Comparison of ENCODE assay signal across 7 mouse cellular contexts in genomic region chr8:78819973-78820372, GRCm38 (mm10). TPM values are rescaled to one million over a fixed set of nuclear protein-coding genes. Genes with fewer than 3 reads are reported as not detected.
A peak's percentile ranks its signal among the peaks of the same experiment; 100 is the strongest.
DNase-seq lines count a peak whose midpoint lies in the region; ATAC-seq and TF ChIP-seq lines count a peak whose summit lies in the region.
"Not testable (repeated sequence)": the region's sequence is repeated elsewhere in the genome, so short reads cannot be mapped to it uniquely, and the experiment has no call there.

No protein-coding gene starts in this region.

- H3K4me3 ChIP-seq in erythroblast, embryonic 14.5 days (replicated peaks) = peak overlapping the region; percentile 88
- peak overlapping the region; percentile 90 for H3K4me3 ChIP-seq in heart, embryonic 13.5 days
- peak overlapping the region; percentile 85 for H3K4me3 ChIP-seq in intestine, postnatal 0 days (ENCODE audit: low read depth, low read length)
- peak overlapping the region; percentile 84 for H3K4me3 ChIP-seq in liver, embryonic 14.5 days (ENCODE audit: insufficient read depth in 1 of 2, low read depth in 2 of 2, low read length in 2 of 2)
- H3K4me3 ChIP-seq in midbrain, embryonic 12.5 days = peak overlapping the region; percentile 84

- peak; percentile 56 for ATAC-seq in activated CD4-positive, CD25-positive, alpha-beta regulatory T cell, adult 4 months
- ATAC-seq in heart, embryonic 13.5 days (ENCODE audit: extremely low read depth, insufficient number of reproducible peaks, low FRiP score, low TSS enrichment); intestine, postnatal 0 days; liver, embryonic 14.5 days (ENCODE audit: insufficient read depth); midbrain, embryonic 12.5 days (ENCODE audit: low FRiP score, low read depth): not testable (repeated sequence)

- peak overlapping the region; percentile 92 for H3K9ac ChIP-seq in heart, embryonic 13.5 days
- not testable (repeated sequence) for H3K9ac ChIP-seq in intestine, postnatal 0 days (ENCODE audit: low read depth, low read length)
- H3K9ac ChIP-seq in liver, embryonic 14.5 days (replicated peaks) = peak overlapping the region; percentile 83
- H3K9ac ChIP-seq in midbrain, embryonic 12.5 days (replicated peaks) = peak overlapping the region; percentile 88

- H3K9me3 ChIP-seq in erythroblast, embryonic 14.5 days (ENCODE audit: control insufficient read depth, low read length); heart, embryonic 13.5 days; intestine, postnatal 0 days (ENCODE audit: control insufficient read depth); liver, embryonic 14.5 days (ENCODE audit: control insufficient read depth, low read length); midbrain, embryonic 12.5 days: not testable (repeated sequence)

- not testable (repeated sequence) for TF ChIP-seq EP300 in liver, embryonic 14.5 days (IDR thresholded peaks at IDR 0.05; ENCODE audit: low read depth)

- peaks cover 40% of the 10 kb centered on the region for H3K36me3 ChIP-seq in erythroblast, embryonic 14.5 days (ENCODE audit: control insufficient read depth)
- H3K36me3 ChIP-seq in heart, embryonic 13.5 days = peaks cover 35% of the 10 kb centered on the region
- not testable (repeated sequence) for H3K36me3 ChIP-seq in intestine, postnatal 0 days (ENCODE audit: control insufficient read depth, insufficient read depth); liver, embryonic 14.5 days (replicated peaks; ENCODE audit: control insufficient read depth, insufficient read depth, low read depth)
- H3K36me3 ChIP-seq in midbrain, embryonic 12.5 days = peaks cover 15% of the 10 kb centered on the region; the same call in 1 of the 2 replicates

- TF ChIP-seq CTCF in intestine, postnatal 0 days (IDR thresholded peaks at IDR 0.05; ENCODE audit: low read depth); liver, embryonic 14.5 days (IDR thresholded peaks at IDR 0.05; ENCODE audit: low read depth): not testable (repeated sequence)

- WGBS in heart, embryonic 13.5 days = 20% methylated on average over 3 of the region's 3 CpGs
- 16% methylated on average over 3 of the region's 3 CpGs for WGBS in intestine, postnatal 0 days
- 7% methylated on average over 3 of the region's 3 CpGs for WGBS in liver, embryonic 14.5 days (ENCODE audit: insufficient replicate concordance)
- whole genome bisulfite sequencing in midbrain, embryonic 12.5 days = 45% methylated on average over 3 of the region's 3 CpGs

- H3K27me3 ChIP-seq in erythroblast, embryonic 14.5 days (ENCODE audit: control insufficient read depth); heart, embryonic 13.5 days (replicated peaks); intestine, postnatal 0 days (replicated peaks; ENCODE audit: control insufficient read depth, insufficient read depth, low read length); liver, embryonic 14.5 days (ENCODE audit: control insufficient read depth, insufficient read depth, low read length); midbrain, embryonic 12.5 days: not testable (repeated sequence)

- H3K4me2 ChIP-seq in heart, embryonic 13.5 days = peak overlapping the region; percentile 78
- H3K4me2 ChIP-seq in intestine, postnatal 0 days (replicated peaks; ENCODE audit: low read depth) = peak overlapping the region; percentile 62
- H3K4me2 ChIP-seq in liver, embryonic 14.5 days (ENCODE audit: low read depth) = peak overlapping the region; percentile 75
- peak overlapping the region; percentile 61 for H3K4me2 ChIP-seq in midbrain, embryonic 12.5 days (replicated peaks)

- peak in 1 of 3 experiments; percentile 11 for DNase-seq in liver, embryonic 14.5 days (ENCODE audit: low read depth in 3 of 3, low spot score in 3 of 3)
- peak; percentile 9 for DNase-seq in spleen, adult 12 weeks (ENCODE audit: low spot score)

- peak overlapping the region; percentile 97 for H3K27ac ChIP-seq in heart, embryonic 13.5 days (replicated peaks)
- H3K27ac ChIP-seq in intestine, postnatal 0 days (ENCODE audit: low read depth, low read length) = not testable (repeated sequence)
- H3K27ac ChIP-seq in liver, embryonic 14.5 days = peak overlapping the region; percentile 80
- peak overlapping the region; percentile 98 for H3K27ac ChIP-seq in midbrain, embryonic 12.5 days (replicated peaks)

- peaks cover 19% of the 10 kb centered on the region for H3K4me1 ChIP-seq in erythroblast, embryonic 14.5 days (ENCODE audit: control insufficient read depth)
- H3K4me1 ChIP-seq in heart, embryonic 13.5 days = peaks cover 22% of the 10 kb centered on the region
- H3K4me1 ChIP-seq in intestine, postnatal 0 days (replicated peaks; ENCODE audit: control insufficient read depth, insufficient read depth, low read length); liver, embryonic 14.5 days (replicated peaks; ENCODE audit: control insufficient read depth in 2 of 2, insufficient read depth in 2 of 2, low read length in 1 of 2); midbrain, embryonic 12.5 days: not testable (repeated sequence)

RNA-seq across cellular contexts. Expression of gene Lsm6, which starts 1.0 kb away (rescaled TPM):
- 100 to 1,000 TPM; 150 to 172 TPM for polyA plus RNA-seq in activated CD4-positive, CD25-positive, alpha-beta regulatory T cell, adult 4 months (2017; shearing (Covaris generic))
- polyA plus RNA-seq in erythroblast, embryonic 14.5 days (2012) = 0.54 and 0.67 TPM in 2 replicates
- 161 and 200 TPM in 2 replicates for polyA plus RNA-seq in heart, embryonic 13.5 days (2015; fragmentation: Nextera tagmentation; extraction: Ambion mirVana)
- polyA plus RNA-seq in intestine, postnatal 0 days (2015; fragmentation: Nextera tagmentation; extraction: Ambion mirVana) = 93.2 and 100.0 TPM in 2 replicates
- 10.5 and 39.3 TPM in 2 replicates for polyA plus RNA-seq in liver, embryonic 14.5 days (2012; rRNA removed)
- polyA plus RNA-seq in liver, embryonic 14.5 days (2014; fragmentation: Nextera tagmentation; extraction: Ambion mirVana) = 115 and 117 TPM in 2 replicates
- 197 and 206 TPM in 2 replicates for polyA plus RNA-seq in midbrain, embryonic 12.5 days (2016; fragmentation: Nextera tagmentation; extraction: Ambion mirVana)
